Mouse (Mus musculus): ENCODE measurements around the gene Hist1h1d.
"Not testable (repeated sequence)": the region's sequence is repeated elsewhere in the genome, so short reads cannot be mapped to it uniquely, and the experiment has no call there.

DNA sequence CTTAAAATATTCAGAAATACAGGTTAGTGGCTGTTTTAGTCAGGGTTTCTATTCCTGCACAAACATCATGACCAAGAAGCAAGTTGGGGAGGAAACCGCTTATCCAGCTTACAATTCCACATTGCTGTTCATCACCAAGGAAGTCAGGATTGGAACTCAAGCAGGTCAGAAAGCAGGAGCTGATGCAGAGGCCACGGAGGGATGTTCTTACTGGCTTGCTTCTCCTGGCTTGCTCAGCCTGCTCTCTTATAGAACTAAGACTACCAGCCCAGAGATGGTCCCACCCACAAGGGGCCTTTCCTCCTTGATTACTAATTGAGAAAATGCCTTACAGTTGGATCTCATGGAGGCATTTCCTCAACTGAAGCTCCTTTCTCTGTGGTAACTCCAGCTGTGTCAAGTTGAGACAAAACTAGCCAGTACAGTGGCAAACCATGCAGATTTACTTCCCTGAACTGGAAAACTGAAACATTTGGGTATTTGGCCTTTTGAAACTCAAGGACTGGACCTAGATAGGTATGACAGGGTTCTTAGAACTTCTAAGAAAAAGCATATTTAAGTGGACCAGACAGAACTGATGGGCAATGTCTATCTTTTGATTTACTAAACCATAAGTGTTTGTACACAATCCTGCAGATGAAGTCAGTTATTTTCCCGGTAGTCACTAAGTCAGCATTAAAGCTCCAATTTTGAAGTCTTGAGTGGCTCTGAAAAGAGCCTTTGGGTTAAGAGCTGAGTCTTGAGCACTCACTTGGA is 10.7 kb upstream of the Hist1h1d start:
- TF ChIP-seq CTCF (IDR thresholded peaks at IDR 0.05); POLR2A (IDR thresholded peaks at IDR 0.05; ENCODE audit: insufficient read depth, low read depth, low read length): not testable (repeated sequence)
